Mouse (Mus musculus) heart, embryonic 11.5 days (tissue): ENCODE measurements around the gene Mcoln3. TPM values are rescaled to one million over a fixed set of nuclear protein-coding genes. Genes with fewer than 3 reads are reported as not detected.

Experiments
- ATAC-seq: fragments of 200-750 bp; cut with Nextera tagmentation; replicated peaks from 2 replicates; pipeline ENCODE4 v1.8.0; 2017; ENCODE audit warnings: moderate library complexity; ENCODE audit not compliant: insufficient number of reproducible peaks, low FRiP score, low TSS enrichment
- H3K27ac ChIP-seq: fragments of 300-500 bp; sonication (generic); 2 replicates; pipeline ENCODE4 v1.5.1; 2014; ENCODE audit warnings: mild to moderate bottlenecking, low read depth, low read length
- H3K27me3 ChIP-seq: fragments of 300-500 bp; sonication (generic); 2 replicates; pipeline ENCODE4 v1.6.1; 2014; ENCODE audit warnings: mild to moderate bottlenecking, low read length, mixed read lengths; ENCODE audit not compliant: control insufficient read depth, insufficient read depth
- H3K36me3 ChIP-seq: fragments of 300-500 bp; sonication (generic); 2 replicates; pipeline ENCODE4 v1.6.1; 2014; ENCODE audit warnings: mild to moderate bottlenecking, low read length, moderate library complexity, mixed read lengths; ENCODE audit not compliant: control insufficient read depth, insufficient read depth
- H3K4me1 ChIP-seq: fragments of 300-500 bp; sonication (generic); 2 replicates; pipeline ENCODE4 v1.6.1; 2014; ENCODE audit warnings: low read length; ENCODE audit not compliant: control insufficient read depth, insufficient read depth
- H3K4me2 ChIP-seq: fragments of 300-500 bp; sonication (generic); 2 replicates; pipeline ENCODE4 v1.6.1; 2014; ENCODE audit warnings: mild to moderate bottlenecking, moderate library complexity
- H3K4me3 ChIP-seq: fragments of 300-500 bp; sonication (generic); 2 replicates; pipeline ENCODE4 v1.5.1; 2014; ENCODE audit warnings: low read depth, low read length
- H3K9ac ChIP-seq: fragments of 300-500 bp; sonication (generic); 2 replicates; pipeline ENCODE4 v1.6.1; 2014; ENCODE audit warnings: mild to moderate bottlenecking, low read depth, low read length, moderate library complexity
- H3K9me3 ChIP-seq: fragments of 300-500 bp; sonication (generic); replicated peaks from 2 replicates; pipeline ENCODE4 v1.6.1; 2016; ENCODE audit warnings: low read length; ENCODE audit not compliant: control insufficient read depth
- WGBS: fragments of 180-500 bp; shearing (Covaris S2); extraction: QIAGEN DNeasy Blood & Tissue Kit; methylation state at CpG from one replicate; pipeline ENCODE4 v1.1.7; 2014; ENCODE audit not compliant: insufficient replicate concordance; 5-methylcytosine and 5-hydroxymethylcytosine counted together
- polyA plus RNA-seq: library from polyadenylated mRNA; unstranded; fragments of >200 nt; fragmentation: Nextera tagmentation; extraction: Ambion mirVana; gene quantifications from 2 replicates; pipeline ENCODE4 v1.2.1, GENCODE M21; 2014

The Mcoln3 gene
- polyA plus RNA-seq, 1 experiment from 2014 or later: 0.97 TPM

GRCm38 (mm10) chr3:146121310-146122124 is 4.3 kb downstream of the Mcoln3 start:
- Histone ChIP-seq H3K27me3 (peaks cover 26% of the 10 kb centered on the region), H3K4me3 (peak overlapping the region; percentile 31), H3K9ac (peak overlapping the region; percentile 59), H3K4me1 (peaks cover 10% of the 10 kb centered on the region), H3K36me3 (no peaks in the 10 kb centered on the region), H3K4me2 (peak overlapping the region; percentile 58), H3K9me3 (no peaks in the 10 kb centered on the region), H3K27ac (no peak overlapping the region)
- no peak for ATAC-seq
- 8% methylated on average over 25 of the region's 25 CpGs for WGBS

DNA sequence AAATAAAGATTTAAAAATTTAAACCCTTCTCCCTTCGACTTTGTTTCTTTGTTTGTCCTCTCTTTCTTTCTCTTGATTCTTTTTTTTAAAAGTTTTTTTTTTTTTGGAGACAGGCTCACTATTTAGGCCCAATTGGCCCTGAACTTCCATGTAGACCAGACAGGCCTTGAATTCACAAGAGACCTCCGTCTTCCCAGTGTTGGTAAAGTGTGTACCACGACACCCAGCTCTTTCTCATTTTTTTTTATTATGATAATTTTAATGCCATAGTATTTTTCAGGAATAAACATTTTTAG is 4.8 kb downstream of the Mcoln3 start:
- H3K9me3 ChIP-seq: no peaks in the 10 kb centered on the region
- H3K27me3 ChIP-seq: peaks cover 21% of the 10 kb centered on the region
- H3K36me3 ChIP-seq: no peaks in the 10 kb centered on the region
- peaks cover 10% of the 10 kb centered on the region for H3K4me1 ChIP-seq
- no peak overlapping the region; the same call in 1 of the 2 replicates for H3K4me2 ChIP-seq
- H3K4me3 ChIP-seq: no peak overlapping the region
- no peak for ATAC-seq
- no peak overlapping the region for H3K27ac ChIP-seq
- no peak overlapping the region for H3K9ac ChIP-seq
- 48% methylated on average over 3 of the region's 3 CpGs for WGBS

GRCm38 (mm10) chr3:146122807-146123463 is 5.7 kb downstream of the Mcoln3 start:
- Histone ChIP-seq H3K9ac (no peak overlapping the region), H3K27me3 (peaks cover 12% of the 10 kb centered on the region), H3K4me1 (peaks cover 2% of the 10 kb centered on the region), H3K36me3 (no peaks in the 10 kb centered on the region), H3K27ac (no peak overlapping the region), H3K4me3 (no peak overlapping the region), H3K9me3 (no peaks in the 10 kb centered on the region), H3K4me2 (no peak overlapping the region)
- WGBS: 84% methylated on average over 8 of the region's 8 CpGs
- ATAC-seq: no peak

GRCm38 (mm10) chr3:146123464-146123825 is 6.2 kb downstream of the Mcoln3 start:
- no peaks in the 10 kb centered on the region; the same call in 1 of the 2 replicates for H3K4me1 ChIP-seq
- H3K9ac ChIP-seq: no peak overlapping the region
- WGBS: 84% methylated on average over 9 of the region's 9 CpGs
- no peak overlapping the region for H3K4me3 ChIP-seq
- peaks cover 7% of the 10 kb centered on the region; the same call in 1 of the 2 replicates for H3K27me3 ChIP-seq
- ATAC-seq: no peak
- H3K4me2 ChIP-seq: no peak overlapping the region
- H3K27ac ChIP-seq: no peak overlapping the region
- no peaks in the 10 kb centered on the region for H3K36me3 ChIP-seq
- H3K9me3 ChIP-seq: no peaks in the 10 kb centered on the region

DNA sequence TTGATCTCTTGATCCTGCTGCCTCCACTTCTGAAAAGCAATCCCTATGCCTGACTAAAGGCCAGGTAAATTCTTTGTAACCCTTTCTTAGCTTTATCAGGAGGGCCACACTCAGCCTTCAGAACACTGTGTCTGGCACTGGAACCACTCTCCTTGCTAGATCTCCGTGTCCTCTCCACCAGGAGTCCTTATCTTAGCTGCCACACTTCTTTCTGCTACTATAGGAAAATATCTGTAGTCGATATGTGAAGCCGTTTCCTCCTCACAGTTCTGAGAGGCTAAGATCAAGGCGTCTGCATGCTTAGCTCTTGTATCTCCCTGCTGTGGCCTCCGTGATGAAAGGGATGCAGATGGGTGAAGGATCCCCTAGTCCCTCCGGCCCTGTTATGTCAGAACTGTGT is 10.0 kb downstream of the Mcoln3 start:
- Histone ChIP-seq H3K9me3 (no peaks in the 10 kb centered on the region), H3K27ac (no peak overlapping the region), H3K4me3 (no peak overlapping the region), H3K4me2 (no peak overlapping the region), H3K27me3 (no peaks in the 10 kb centered on the region), H3K36me3 (no peaks in the 10 kb centered on the region), H3K4me1 (no peaks in the 10 kb centered on the region), H3K9ac (no peak overlapping the region)
- WGBS: 22% methylated on average over 6 of the region's 6 CpGs
- no peak for ATAC-seq

DNA sequence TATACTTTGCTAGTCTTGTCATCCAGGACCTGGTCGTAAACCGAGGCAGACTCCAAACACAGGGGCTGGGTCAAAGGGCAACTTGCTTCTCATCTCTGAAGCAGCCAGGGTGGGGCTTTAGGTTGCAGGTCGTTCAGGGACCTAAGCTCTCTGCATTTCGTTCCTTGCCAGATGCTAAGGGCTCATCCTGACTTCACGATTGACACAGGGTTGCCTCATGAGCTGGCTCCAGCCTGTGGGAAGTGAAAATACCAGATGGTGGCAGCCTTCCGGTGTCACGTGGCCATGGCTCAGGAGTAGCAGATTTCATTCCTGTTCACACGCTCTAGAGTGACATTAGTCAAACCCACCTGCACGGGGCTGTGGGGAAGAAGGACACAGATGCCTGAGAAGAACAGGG is 17.6 kb downstream of the Mcoln3 start:
- H3K9ac ChIP-seq: no peak overlapping the region
- no peaks in the 10 kb centered on the region for H3K4me1 ChIP-seq
- H3K27me3 ChIP-seq: no peaks in the 10 kb centered on the region
- WGBS: 67% methylated on average over 9 of the region's 9 CpGs
- ATAC-seq: no peak
- H3K4me2 ChIP-seq: no peak overlapping the region
- 0 out of 2 replicates have a peak, but pooled peaks cover 2% of the 10 kb centered on the region for H3K9me3 ChIP-seq
- no peak overlapping the region for H3K4me3 ChIP-seq
- H3K36me3 ChIP-seq: no peaks in the 10 kb centered on the region
- no peak overlapping the region for H3K27ac ChIP-seq

- no peak overlapping the region for H3K9ac ChIP-seq
- no peak for ATAC-seq
- H3K27me3 ChIP-seq: no peaks in the 10 kb centered on the region
- no peak overlapping the region for H3K4me3 ChIP-seq
- no peak overlapping the region for H3K27ac ChIP-seq
- H3K4me1 ChIP-seq: no peaks in the 10 kb centered on the region
- no peaks in the 10 kb centered on the region for H3K36me3 ChIP-seq
- no peak overlapping the region for H3K4me2 ChIP-seq
- WGBS: 72% methylated on average over 2 of the region's 2 CpGs
- H3K9me3 ChIP-seq: 0 out of 2 replicates have a peak, but pooled peaks cover 2% of the 10 kb centered on the region
Observed at GRCm38 (mm10) chr3:146135417-146135816, 18.2 kb downstream of the Mcoln3 start.

GRCm38 (mm10) chr3:146136422-146136821 is 19.2 kb downstream of the Mcoln3 start:
- Histone ChIP-seq H3K36me3 (no peaks in the 10 kb centered on the region), H3K9me3 (0 out of 2 replicates have a peak, but pooled peaks cover 2% of the 10 kb centered on the region), H3K4me2 (0 out of 2 replicates have a peak overlapping the region, but pooled peaks have one; percentile 1), H3K4me3 (no peak overlapping the region), H3K9ac (no peak overlapping the region), H3K4me1 (no peaks in the 10 kb centered on the region), H3K27me3 (no peaks in the 10 kb centered on the region), H3K27ac (no peak overlapping the region)
- WGBS: 16% methylated on average over 10 of the region's 10 CpGs
- ATAC-seq: no peak
